Mouse (Mus musculus): ENCODE measurements around the gene Lsm12. TPM values are rescaled to one million over a fixed set of nuclear protein-coding genes. Genes with fewer than 3 reads are reported as not detected.
"Not testable (repeated sequence)": the region's sequence is repeated elsewhere in the genome, so short reads cannot be mapped to it uniquely, and the experiment has no call there.

The Lsm12 gene
- polyA plus RNA-seq, 1 experiment from 2014 or later = 130 TPM

DNA sequence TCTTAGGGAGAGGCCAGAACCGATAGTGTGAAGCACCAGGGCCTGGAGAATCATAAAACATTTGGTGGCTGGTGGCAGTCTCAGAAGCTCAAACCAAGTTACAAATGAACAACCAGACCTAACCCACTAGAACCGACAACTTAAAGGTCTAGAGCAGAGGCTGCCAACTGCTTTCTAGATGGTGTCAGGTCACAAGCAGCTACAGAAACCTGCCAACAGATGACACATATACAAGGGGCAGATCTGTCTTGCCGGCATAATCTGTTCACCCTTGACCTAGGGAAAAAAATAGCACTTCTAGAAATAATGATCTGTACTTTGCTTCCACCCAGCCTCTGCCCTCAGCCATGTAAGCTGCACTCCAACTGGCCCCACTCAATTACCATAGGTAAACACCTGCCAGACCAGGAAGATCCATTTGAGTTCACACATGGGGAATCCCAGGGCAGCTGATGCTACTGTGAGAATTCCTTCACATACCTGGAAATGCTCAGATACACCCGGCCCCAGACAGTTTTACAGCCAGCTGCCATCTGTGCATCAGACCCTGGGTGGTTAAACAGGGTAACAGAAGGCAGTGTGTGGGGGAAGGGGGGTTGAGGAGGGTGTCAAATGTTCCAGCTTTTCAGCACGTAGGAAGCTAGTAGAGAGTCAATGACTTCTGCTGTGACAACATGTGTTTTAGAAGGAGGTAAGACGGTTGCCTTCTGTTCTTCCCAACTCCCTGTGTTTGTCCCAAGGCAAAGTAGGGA, 18.9 kb downstream of the Lsm12 start:
- 0 out of 2 replicates have a peak, but pooled peaks have one; percentile 40 for ATAC-seq (ENCODE audit: insufficient number of reproducible peaks, low FRiP score, low TSS enrichment, low read depth)
- peaks cover 81% of the 10 kb centered on the region for H3K36me3 ChIP-seq

DNA sequence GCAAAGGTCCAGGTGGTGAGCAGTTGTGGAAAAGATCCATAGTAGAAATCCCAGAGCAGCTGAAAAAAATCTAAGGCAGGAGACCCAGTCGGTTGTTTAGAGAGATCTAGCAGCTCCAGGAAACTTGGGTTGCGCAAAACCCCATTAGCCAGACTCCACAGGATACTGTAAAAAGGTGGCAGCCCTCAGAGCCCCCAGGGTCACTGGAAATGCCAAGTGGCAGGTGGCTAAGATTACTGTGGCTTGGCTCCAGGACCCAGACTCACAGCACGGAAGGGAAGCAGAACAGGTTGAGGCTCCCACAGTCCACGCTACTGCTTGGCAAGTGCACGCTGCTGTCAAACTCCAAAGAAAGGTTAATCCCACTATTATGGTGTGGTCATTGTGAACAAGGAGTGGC, 25.3 kb downstream of the Lsm12 start:
- Histone ChIP-seq H3K27ac (no peak overlapping the region), H3K4me2 (no peak overlapping the region), H3K36me3 (peaks cover 36% of the 10 kb centered on the region), H3K9me3 (no peaks in the 10 kb centered on the region), H3K4me1 (peaks cover 5% of the 10 kb centered on the region; the same call in 1 of the 2 replicates), H3K9ac (no peak overlapping the region), H3K27me3 (no peaks in the 10 kb centered on the region), H3K4me3 (no peak overlapping the region)
- ATAC-seq (ENCODE audit: insufficient number of reproducible peaks, low FRiP score, low TSS enrichment, low read depth) = no peak
- 66% methylated on average over 5 of the region's 5 CpGs for WGBS

More for the DNA sequence above, 18.9 kb downstream of the Lsm12 start:
- Histone ChIP-seq H3K9me3 (no peaks in the 10 kb centered on the region), H3K4me1 (0 out of 2 replicates have a peak, but pooled peaks cover 2% of the 10 kb centered on the region), H3K9ac (no peak overlapping the region), H3K27ac (no peak overlapping the region), H3K4me3 (no peak overlapping the region), H3K27me3 (no peaks in the 10 kb centered on the region), H3K4me2 (no peak overlapping the region)
- 32% methylated on average over 6 of the region's 6 CpGs for WGBS

DNA sequence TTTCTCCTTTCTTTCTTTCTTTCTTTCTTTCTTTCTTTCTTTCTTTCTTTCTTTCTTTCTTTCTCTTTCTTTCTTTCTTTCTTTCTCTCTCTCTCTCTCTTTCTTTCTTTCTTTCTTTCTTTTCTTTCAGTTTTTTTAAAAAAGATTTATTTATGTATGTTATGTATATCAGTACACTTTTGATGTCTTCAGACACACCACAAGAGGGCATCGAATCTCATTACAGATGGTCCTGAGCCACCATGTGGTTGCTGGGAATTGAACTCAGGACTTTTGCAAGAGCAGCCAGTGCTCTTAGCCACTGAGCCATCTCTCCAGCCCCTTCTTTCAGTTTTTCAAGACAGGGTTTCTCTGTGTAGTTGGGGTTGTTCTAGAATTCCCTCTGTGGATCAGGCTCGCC, 27.1 kb downstream of the Lsm12 start:
- not testable (repeated sequence) for H3K4me3 ChIP-seq; H3K9ac ChIP-seq; H3K4me1 ChIP-seq; H3K4me2 ChIP-seq; H3K27me3 ChIP-seq; H3K27ac ChIP-seq; H3K9me3 ChIP-seq; ATAC-seq (ENCODE audit: insufficient number of reproducible peaks, low FRiP score, low TSS enrichment, low read depth)
- H3K36me3 ChIP-seq = peaks cover 36% of the 10 kb centered on the region
- 80% methylated on average over 2 of the region's 2 CpGs for WGBS

DNA sequence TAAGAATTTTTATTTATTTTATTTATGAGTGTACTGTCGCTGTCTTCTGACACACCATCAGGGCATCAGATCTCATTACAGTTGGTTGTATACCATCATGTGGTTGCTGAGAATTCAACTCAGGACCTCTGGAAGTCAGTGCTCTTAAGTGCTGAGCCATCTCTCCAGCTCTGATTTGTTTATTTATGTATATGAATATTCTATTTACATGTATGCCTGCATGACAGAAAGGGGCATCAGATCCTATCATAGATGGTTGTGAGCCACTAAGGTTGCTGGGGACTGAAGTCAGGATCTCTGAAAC, 28.4 kb downstream of the Lsm12 start:
- 10% methylated on average over 1 of the region's 1 CpGs for WGBS
- H3K9me3 ChIP-seq = no peaks in the 10 kb centered on the region
- peak overlapping the region; percentile 62; the same call in 1 of the 2 replicates for H3K4me2 ChIP-seq
- H3K4me3 ChIP-seq = no peak overlapping the region
- no peak overlapping the region for H3K9ac ChIP-seq
- peaks cover 9% of the 10 kb centered on the region; the same call in 1 of the 2 replicates for H3K4me1 ChIP-seq
- H3K27me3 ChIP-seq = no peaks in the 10 kb centered on the region
- ATAC-seq (ENCODE audit: insufficient number of reproducible peaks, low FRiP score, low TSS enrichment, low read depth) = no peak
- peaks cover 37% of the 10 kb centered on the region for H3K36me3 ChIP-seq
- no peak overlapping the region for H3K27ac ChIP-seq

DNA sequence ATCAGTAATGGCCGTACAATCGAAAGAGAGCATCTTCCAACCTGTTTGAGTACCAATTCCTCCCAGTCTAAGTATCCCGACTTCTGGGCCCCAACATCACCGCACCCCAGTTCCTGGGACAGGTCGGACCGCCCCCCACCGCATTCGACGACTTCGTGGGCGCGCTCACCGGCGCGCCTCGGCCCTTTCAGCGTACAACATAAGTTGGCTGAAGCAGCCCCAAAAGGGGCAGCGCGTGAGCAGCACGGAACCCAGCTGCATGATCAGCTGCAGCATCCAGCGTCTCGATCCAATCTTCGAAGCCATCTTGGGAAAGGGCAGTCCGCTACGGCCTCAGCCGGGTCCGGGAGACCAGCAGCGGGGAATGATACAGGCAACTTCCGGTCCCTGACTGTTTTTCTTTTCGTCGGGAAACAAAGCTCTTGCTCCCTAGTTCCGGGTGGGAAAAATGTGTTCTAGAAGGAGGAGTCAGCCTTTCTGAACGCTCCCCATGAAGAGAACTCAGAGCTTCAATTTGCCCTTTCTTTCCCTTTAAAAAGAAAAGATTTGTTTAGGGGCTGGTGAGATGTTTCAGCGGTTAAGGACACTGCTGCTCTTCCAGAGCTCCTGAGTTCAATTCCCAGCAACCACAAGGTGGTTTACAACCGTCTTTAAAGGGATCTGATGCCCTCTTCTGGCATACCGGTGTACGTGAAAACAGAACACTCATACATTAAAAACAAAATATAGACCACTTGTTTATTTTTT, 28.9 kb downstream of the Lsm12 start, which contains the start of gene Tmem101:
TSS of gene Tmem101 (minus strand) at position 366 of the 747 bp plus-strand sequence.
- no peaks in the 10 kb centered on the region for H3K9me3 ChIP-seq
- peak within 1 kb of the TSS; percentile 73 for H3K4me3 ChIP-seq
- peak within 1 kb of the TSS; percentile 62 for H3K4me2 ChIP-seq
- under 1% methylated on average over 37 of the region's 37 CpGs for WGBS
- no peaks in the 10 kb centered on the region for H3K27me3 ChIP-seq
- H3K36me3 ChIP-seq = peaks cover 32% of the 10 kb centered on the region
- H3K4me1 ChIP-seq = peaks cover 9% of the 10 kb centered on the region; the same call in 1 of the 2 replicates
- ATAC-seq (ENCODE audit: insufficient number of reproducible peaks, low FRiP score, low TSS enrichment, low read depth) = peak; percentile 83
- peak within 1 kb of the TSS; percentile 85 for H3K27ac ChIP-seq
- peak within 1 kb of the TSS; percentile 58 for H3K9ac ChIP-seq

DNA sequence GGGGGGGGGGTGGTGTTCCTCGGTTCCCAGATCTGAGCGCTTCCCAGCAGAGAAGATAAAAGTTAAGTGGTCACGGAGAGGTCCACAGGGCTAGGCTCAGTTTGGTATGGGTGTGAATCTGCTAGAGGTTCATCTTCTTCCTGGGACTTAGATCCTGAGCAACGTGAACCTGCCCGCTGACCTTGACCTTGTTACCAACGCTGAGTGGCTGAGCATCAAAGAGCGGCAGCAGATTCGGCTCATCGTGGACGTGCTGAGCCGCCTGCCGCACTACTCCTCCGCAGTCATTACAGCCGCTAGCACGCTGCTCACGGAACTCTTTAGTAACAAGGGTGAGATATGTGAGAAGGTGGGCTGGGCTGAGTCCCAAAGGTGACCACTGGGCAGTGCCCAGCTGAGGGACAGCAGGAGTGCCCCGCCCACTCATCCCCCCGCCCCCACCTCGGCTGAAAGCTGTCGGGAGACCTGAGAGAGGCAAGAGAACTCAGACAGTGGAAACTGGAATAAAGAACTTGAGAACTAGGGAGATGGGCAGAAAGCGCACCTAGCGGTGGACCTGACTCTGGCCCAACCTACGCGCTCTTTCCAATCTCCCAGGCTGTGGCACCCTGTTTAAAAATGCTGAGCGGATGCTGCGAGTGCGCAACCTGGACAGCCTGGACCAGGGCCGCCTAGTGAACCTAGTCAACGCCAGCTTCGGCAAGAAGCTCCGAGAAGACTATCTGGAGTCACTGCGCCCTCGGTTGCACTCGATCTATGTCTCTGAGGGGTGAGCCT, 37.7 kb downstream of the Lsm12 start:
- WGBS = 12% methylated on average over 34 of the region's 34 CpGs
- Histone ChIP-seq H3K36me3 (0 out of 2 replicates have a peak, but pooled peaks cover 3% of the 10 kb centered on the region), H3K9ac (no peak overlapping the region), H3K27me3 (peaks cover 77% of the 10 kb centered on the region), H3K9me3 (no peaks in the 10 kb centered on the region), H3K27ac (no peak overlapping the region), H3K4me1 (peaks cover 27% of the 10 kb centered on the region), H3K4me3 (no peak overlapping the region), H3K4me2 (peak overlapping the region; percentile 25)
- no peak for ATAC-seq (ENCODE audit: insufficient number of reproducible peaks, low FRiP score, low TSS enrichment, low read depth)

DNA sequence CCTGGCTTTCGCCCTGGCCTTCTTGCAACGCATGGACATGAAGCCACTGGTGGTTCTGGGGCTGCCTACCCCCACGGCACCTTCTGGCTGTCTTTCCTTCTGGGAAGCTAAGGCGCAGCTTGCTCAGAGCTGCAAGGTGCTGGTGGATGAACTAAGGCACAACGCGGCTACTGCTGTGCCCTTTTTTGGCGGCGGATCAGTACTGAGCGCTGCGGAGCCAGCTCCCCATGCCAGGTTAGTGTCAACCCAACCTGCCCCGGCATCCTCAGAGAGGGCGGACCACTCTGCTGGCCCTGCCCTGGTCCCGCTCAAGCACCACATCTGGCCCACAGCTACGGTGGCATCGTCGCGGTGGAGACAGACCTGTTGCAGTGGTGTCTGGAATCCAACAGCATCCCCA, 38.6 kb downstream of the Lsm12 start:
- 10% methylated on average over 17 of the region's 17 CpGs for WGBS
- Histone ChIP-seq H3K4me1 (peaks cover 27% of the 10 kb centered on the region), H3K9ac (no peak overlapping the region), H3K27ac (no peak overlapping the region), H3K36me3 (no peaks in the 10 kb centered on the region), H3K4me2 (no peak overlapping the region), H3K9me3 (no peaks in the 10 kb centered on the region), H3K27me3 (peaks cover 78% of the 10 kb centered on the region), H3K4me3 (no peak overlapping the region; the same call in 1 of the 2 replicates)
- ATAC-seq (ENCODE audit: insufficient number of reproducible peaks, low FRiP score, low TSS enrichment, low read depth) = no peak

DNA sequence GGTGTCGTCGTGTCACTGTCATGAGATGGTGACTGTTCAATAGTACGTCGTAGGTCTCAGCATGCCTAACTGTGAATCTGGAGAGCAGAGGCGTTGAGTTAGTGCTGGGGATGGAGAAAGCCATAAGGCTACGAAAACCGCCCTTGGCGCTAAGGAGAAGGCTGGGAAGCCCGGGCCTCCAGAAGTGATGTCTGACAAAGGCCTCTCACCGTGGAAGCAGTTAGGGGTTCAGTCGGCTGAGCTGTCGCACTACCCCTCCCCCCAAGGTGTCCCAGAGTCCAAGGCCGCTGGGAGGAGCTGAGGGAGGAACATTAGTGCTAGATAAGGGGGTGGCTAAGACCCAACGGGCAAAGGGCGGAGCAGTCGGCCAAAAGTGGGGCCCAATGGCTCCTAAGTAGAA, 39.1 kb downstream of the Lsm12 start:
- no peak for ATAC-seq (ENCODE audit: insufficient number of reproducible peaks, low FRiP score, low TSS enrichment, low read depth)
- H3K4me3 ChIP-seq = peak overlapping the region; percentile 32
- 6% methylated on average over 16 of the region's 16 CpGs for WGBS
- H3K27ac ChIP-seq = no peak overlapping the region
- H3K9me3 ChIP-seq = no peaks in the 10 kb centered on the region
- peaks cover 27% of the 10 kb centered on the region for H3K4me1 ChIP-seq
- H3K27me3 ChIP-seq = peaks cover 78% of the 10 kb centered on the region
- peak overlapping the region; percentile 50 for H3K4me2 ChIP-seq
- H3K36me3 ChIP-seq = no peaks in the 10 kb centered on the region
- no peak overlapping the region for H3K9ac ChIP-seq

DNA sequence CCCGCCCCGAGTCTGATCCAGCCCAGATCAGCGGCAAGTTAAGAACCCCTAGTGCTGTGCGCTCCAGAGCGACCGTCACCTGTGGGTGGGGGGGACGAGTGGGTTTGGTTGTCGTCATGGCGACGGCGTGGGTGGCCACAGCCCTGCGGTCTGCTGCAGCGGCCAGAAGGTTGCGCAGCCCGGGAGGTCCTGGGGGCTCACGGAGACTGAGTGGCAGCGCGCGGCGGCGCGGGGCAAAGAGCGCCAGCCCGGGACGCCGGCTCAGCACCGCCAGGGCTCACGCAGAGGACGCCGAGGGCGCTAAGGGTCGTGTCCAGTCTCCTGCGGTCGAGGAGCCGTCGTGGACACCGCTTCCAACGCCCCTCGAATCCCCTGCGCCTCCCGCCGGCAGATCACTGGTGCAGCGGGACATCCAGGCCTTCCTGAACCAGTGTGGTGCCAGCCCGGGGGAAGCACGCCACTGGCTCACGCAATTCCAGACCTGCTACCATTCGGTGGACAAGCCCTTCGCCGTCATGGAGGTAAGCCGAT, 39.6 kb downstream of the Lsm12 start, which contains the start of gene Nags:
TSS of gene Nags (plus strand) at position 43 of the 531 bp plus-strand sequence.
- peak; percentile 15; the same call in 1 of the 2 replicates for ATAC-seq (ENCODE audit: insufficient number of reproducible peaks, low FRiP score, low TSS enrichment, low read depth)
- H3K9ac ChIP-seq = no peak within 1 kb of the TSS

DNA sequence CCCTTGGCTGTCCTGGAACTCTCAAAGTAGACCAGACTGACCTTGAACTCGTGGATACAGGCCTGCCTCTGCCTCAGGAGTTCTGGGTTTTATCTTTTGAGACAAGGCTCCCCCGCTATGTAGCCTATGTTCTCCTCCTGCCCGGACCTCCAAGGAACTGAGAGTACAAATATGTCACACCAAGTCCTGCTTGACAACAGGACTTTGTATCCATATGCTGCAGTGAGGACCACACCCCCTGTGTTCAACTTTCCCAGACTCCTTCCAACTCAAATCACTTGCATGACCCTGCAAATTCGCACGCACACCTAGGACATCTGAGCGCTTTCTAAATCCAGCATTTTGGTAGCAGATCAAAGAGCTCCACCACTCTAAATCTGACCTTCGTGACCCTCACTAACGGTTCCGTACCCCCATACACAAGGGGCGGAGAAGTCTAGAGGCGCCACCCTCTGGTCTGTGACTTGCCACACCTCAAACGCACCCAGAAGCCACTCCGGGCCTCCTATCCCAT, 40.1 kb downstream of the Lsm12 start:
- no peak overlapping the region for H3K27ac ChIP-seq
- H3K4me3 ChIP-seq = peak overlapping the region; percentile 32
- H3K27me3 ChIP-seq = peaks cover 75% of the 10 kb centered on the region
- ATAC-seq (ENCODE audit: insufficient number of reproducible peaks, low FRiP score, low TSS enrichment, low read depth) = no peak
- no peaks in the 10 kb centered on the region for H3K9me3 ChIP-seq
- no peaks in the 10 kb centered on the region for H3K36me3 ChIP-seq
- peak overlapping the region; percentile 50 for H3K4me2 ChIP-seq
- WGBS = 21% methylated on average over 13 of the region's 13 CpGs
- no peak overlapping the region for H3K9ac ChIP-seq
- peaks cover 27% of the 10 kb centered on the region for H3K4me1 ChIP-seq

More for the DNA sequence above, 39.6 kb downstream of the Lsm12 start, which contains the start of gene Nags:
- Histone ChIP-seq H3K36me3 (no peaks in the 10 kb centered on the region), H3K9me3 (no peaks in the 10 kb centered on the region), H3K27me3 (peaks cover 77% of the 10 kb centered on the region), H3K4me2 (peak within 1 kb of the TSS; percentile 50), H3K4me1 (peaks cover 27% of the 10 kb centered on the region), H3K27ac (no peak within 1 kb of the TSS), H3K4me3 (peak within 1 kb of the TSS; percentile 32)
- WGBS = under 1% methylated on average over 47 of the region's 50 CpGs

DNA sequence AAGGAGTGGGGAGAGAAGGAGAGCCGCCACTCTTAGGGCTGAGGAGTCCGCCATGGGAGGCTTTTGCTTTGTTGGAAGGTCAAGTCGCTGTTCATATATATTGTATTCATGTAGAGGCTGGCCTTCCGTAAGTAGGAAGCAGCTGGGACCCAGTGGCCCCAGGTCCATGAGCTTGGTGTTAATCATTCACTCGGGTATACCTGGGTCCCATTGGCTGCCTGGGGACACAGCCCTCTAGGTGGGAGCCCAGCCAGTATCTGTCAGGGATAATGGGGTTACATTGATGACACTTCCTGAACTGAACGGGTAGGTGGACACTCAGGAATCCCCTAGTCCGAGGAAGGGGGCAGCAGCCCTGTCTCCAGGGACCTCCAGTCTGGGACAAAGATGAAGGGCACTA, 42.7 kb downstream of the Lsm12 start:
- no peak overlapping the region for H3K4me3 ChIP-seq
- no peak overlapping the region for H3K27ac ChIP-seq
- H3K36me3 ChIP-seq = no peaks in the 10 kb centered on the region
- H3K9me3 ChIP-seq = no peaks in the 10 kb centered on the region
- H3K9ac ChIP-seq = no peak overlapping the region
- H3K4me1 ChIP-seq = peaks cover 24% of the 10 kb centered on the region
- WGBS = 65% methylated on average over 7 of the region's 7 CpGs
- H3K4me2 ChIP-seq = no peak overlapping the region
- no peak for ATAC-seq (ENCODE audit: insufficient number of reproducible peaks, low FRiP score, low TSS enrichment, low read depth)
- H3K27me3 ChIP-seq = peaks cover 50% of the 10 kb centered on the region

Data from limb, embryonic 15.5 days (tissue).